Mouse (Mus musculus) CH12.LX (cell line): ENCODE measurements at regions not wholly inside any gene's neighbourhood (a gene's known extent, or its start where the extent isn't known, plus 50 kb on each side); places are given as distances from the start of the nearest gene placed in this dataset.

Experiments
- DNase-seq: peaks from one replicate; pipeline ENCODE4 v3.0.0-alpha.2; 2013; ENCODE audit errors: extremely low read depth
- H3K27ac ChIP-seq: 2 replicates; pipeline ENCODE4 v1.5.1; 2012; ENCODE audit warnings: low read depth, mild to moderate bottlenecking, control low read depth, moderate library complexity; ENCODE audit not compliant: insufficient read depth
- H3K27me3 ChIP-seq: replicated peaks from 2 replicates; pipeline ENCODE3; 2012; ENCODE audit warnings: inconsistent platforms
- H3K36me3 ChIP-seq, 2 experiments: replicated peaks in 1 of 2; 2 replicates each; pipeline versions ENCODE3 to v1.6.1; 2012; ENCODE audit warnings: inconsistent platforms in 1 of 2, low read length in 1 of 2, mild to moderate bottlenecking in 1 of 2, mixed read lengths in 1 of 2, moderate library complexity in 1 of 2; ENCODE audit not compliant: control insufficient read depth in 1 of 2, insufficient read depth in 1 of 2
- H3K4me1 ChIP-seq, 2 experiments: 2 replicates each; pipeline ENCODE4 v1.6.1; 2012; ENCODE audit warnings: inconsistent platforms in 1 of 2, moderate library complexity in 1 of 2; ENCODE audit not compliant: insufficient read depth in 2 of 2, control insufficient read depth in 1 of 2
- H3K4me2 ChIP-seq: 2 replicates; pipeline ENCODE4 v1.6.1; 2012; ENCODE audit warnings: low read depth, mild to moderate bottlenecking, control low read depth; ENCODE audit not compliant: poor library complexity, insufficient read depth, severe bottlenecking
- H3K4me3 ChIP-seq, 3 experiments: fragments of 150-350 bp in 1 of 3; sonication (generic) in 1 of 3; replicated peaks in 1 of 3; 2 replicates each; pipeline versions ENCODE3 to v1.5.1; 2011 to 2012; ENCODE audit warnings: low read depth in 2 of 3, low read length in 2 of 3, mild to moderate bottlenecking in 2 of 3, moderate library complexity in 2 of 3, control low read depth in 1 of 3, improper control_type of control experiment in 1 of 3, inconsistent platforms in 1 of 3, mixed read lengths in 1 of 3; ENCODE audit not compliant: poor library complexity in 1 of 3
- H3K79me2 ChIP-seq: replicated peaks from 2 replicates; pipeline ENCODE4 v1.6.1; 2012; ENCODE audit warnings: mild to moderate bottlenecking, moderate library complexity; ENCODE audit not compliant: control insufficient read depth, poor library complexity, insufficient read depth, severe bottlenecking; ENCODE audit errors: extremely low read depth
- H3K9ac ChIP-seq: 2 replicates; pipeline ENCODE4 v1.6.1; 2012; ENCODE audit warnings: low read depth, mild to moderate bottlenecking, control low read depth, moderate library complexity; ENCODE audit not compliant: insufficient read depth
- H3K9me3 ChIP-seq: replicated peaks from 2 replicates; pipeline ENCODE3; 2012; ENCODE audit warnings: low read length, inconsistent platforms, mixed read lengths
- BHLHE40 ChIP-seq: IDR thresholded peaks from 2 replicates; pipeline ENCODE4 v1.6.1; 2011; ENCODE audit warnings: mild to moderate bottlenecking, low read depth, low read length, improper control_type of control experiment
- CTCF ChIP-seq, 2 experiments: IDR thresholded peaks in 1 of 2; conservative IDR thresholded peaks in 1 of 2; 2 replicates each; pipeline ENCODE4 v1.5.1; 2011 to 2012; ENCODE audit warnings: low read depth in 2 of 2, low read length in 2 of 2, improper control_type of control experiment in 1 of 2, inconsistent platforms in 1 of 2, mild to moderate bottlenecking in 1 of 2, moderate library complexity in 1 of 2
- E2F4 ChIP-seq: IDR thresholded peaks from 2 replicates; pipeline ENCODE4 v1.6.1; 2011; ENCODE audit warnings: low read depth, low read length, improper control_type of control experiment; ENCODE audit not compliant: insufficient replicate concordance
- ELF1 ChIP-seq: IDR thresholded peaks from 2 replicates; pipeline ENCODE4 v1.6.1; 2014; ENCODE audit warnings: low read depth, mild to moderate bottlenecking, inconsistent platforms, low read length, improper control_type of control experiment
- EP300 ChIP-seq: IDR thresholded peaks from 2 replicates; pipeline ENCODE4 v1.6.1; 2011; ENCODE audit warnings: low read length, improper control_type of control experiment
- ETS1 ChIP-seq: conservative IDR thresholded peaks from 2 replicates; pipeline ENCODE4 v1.6.1; 2012; ENCODE audit warnings: low read depth, mild to moderate bottlenecking, inconsistent platforms, low read length, improper control_type of control experiment, moderate library complexity
- HCFC1 ChIP-seq: IDR thresholded peaks from 2 replicates; pipeline ENCODE4 v1.6.1; 2012; ENCODE audit warnings: low read depth, mild to moderate bottlenecking, inconsistent platforms, low read length, improper control_type of control experiment
- IRF4 ChIP-seq: IDR thresholded peaks from 2 replicates; pipeline ENCODE4 v1.6.1; 2014; ENCODE audit warnings: low read depth, mild to moderate bottlenecking, inconsistent platforms, low read length, improper control_type of control experiment
- JUN ChIP-seq: IDR thresholded peaks from 2 replicates; pipeline ENCODE4 v1.6.1; 2011; ENCODE audit warnings: low read depth, mild to moderate bottlenecking, low read length, improper control_type of control experiment, moderate library complexity; ENCODE audit not compliant: insufficient read depth
- KAT2A ChIP-seq: IDR thresholded peaks from 2 replicates; pipeline ENCODE4 v1.6.1; 2012; ENCODE audit warnings: low read length, improper control_type of control experiment, inconsistent platforms; ENCODE audit not compliant: insufficient replicate concordance
- MAZ ChIP-seq: IDR thresholded peaks from 2 replicates; pipeline ENCODE4 v1.6.1; 2012; ENCODE audit warnings: low read depth, mild to moderate bottlenecking, inconsistent platforms, low read length, improper control_type of control experiment, moderate library complexity
- MEF2A ChIP-seq: IDR thresholded peaks from 2 replicates; pipeline ENCODE4 v1.6.1; 2014; ENCODE audit warnings: low read depth, mild to moderate bottlenecking, inconsistent platforms, low read length, improper control_type of control experiment, borderline replicate concordance
- MYC ChIP-seq: IDR thresholded peaks from 2 replicates; pipeline ENCODE4 v1.6.1; 2011; ENCODE audit warnings: low read depth, mild to moderate bottlenecking, improper control_type of control experiment, low read length
- NELFE ChIP-seq: IDR thresholded peaks from 2 replicates; pipeline ENCODE4 v1.6.1; 2011; ENCODE audit warnings: low read depth, low read length, improper control_type of control experiment
- NRF1 ChIP-seq: IDR thresholded peaks from 2 replicates; pipeline ENCODE4 v1.6.1; 2014; ENCODE audit warnings: low read depth, mild to moderate bottlenecking, inconsistent platforms, low read length, improper control_type of control experiment, moderate library complexity
- SMC3 ChIP-seq: IDR thresholded peaks from 2 replicates; pipeline ENCODE4 v1.6.1; 2011; ENCODE audit warnings: low read depth, low read length, improper control_type of control experiment
- TBP ChIP-seq: conservative IDR thresholded peaks from 2 replicates; pipeline ENCODE4 v1.6.1; 2011; ENCODE audit warnings: low read depth, low read length, improper control_type of control experiment
- ZMIZ1 ChIP-seq: IDR thresholded peaks from 2 replicates; pipeline ENCODE4 v1.6.1; 2012; ENCODE audit warnings: low read depth, mild to moderate bottlenecking, inconsistent platforms, low read length, improper control_type of control experiment
- ZNF384 ChIP-seq: IDR thresholded peaks from 2 replicates; pipeline ENCODE4 v1.6.1; 2012; ENCODE audit warnings: low read depth, low read length, improper control_type of control experiment, inconsistent platforms
- dilution Hi-C: fragments of 300-500 bp; cut with MboI; formaldehyde crosslinking; loops from 2 replicates; pipeline ENCODE4 v1.14.3; 2020; ENCODE audit warnings: low sequenced_read_pairs; ENCODE audit not compliant: extremely low pct_unique_long_range_greater_than_20kb, extremely low pct_ligation_motif_present
- in situ Hi-C: fragments of 300-500 bp; cut with MboI; formaldehyde crosslinking; loops from 3 replicates; pipeline ENCODE4 v1.14.3; 2019; ENCODE audit warnings: low sequenced_read_pairs, low pct_ligation_motif_present, low pct_unique_long_range_greater_than_20kb, mixed read lengths

GRCm38 (mm10) chr12:77589416-77589815 lies 351.5 kb downstream of the Fut8 start:
- DNase-seq: no peak
- Histone ChIP-seq H3K9me3 (no peaks in the 10 kb centered on the region), H3K79me2 (no peaks in the 10 kb centered on the region), H3K9ac (no peak overlapping the region), H3K27ac (no peak overlapping the region), H3K36me3 (no peaks in the 10 kb centered on the region), H3K4me3 (no peak overlapping the region), H3K4me2 (no peak overlapping the region), H3K27me3 (no peaks in the 10 kb centered on the region), H3K4me1 (no peaks in the 10 kb centered on the region)
- dilution Hi-C loops: no loop called here
- no peak for TF ChIP-seq SMC3
- in situ Hi-C loops: no loop called here

GRCm38 (mm10) chr12:77594092-77594491 lies 356.2 kb downstream of the Fut8 start:
- in situ Hi-C loops: no loop called here

GRCm38 (mm10) chr12:77594657-77595056 lies 356.7 kb downstream of the Fut8 start:
- Histone ChIP-seq H3K4me3 (no peak overlapping the region), H3K4me2 (no peak overlapping the region), H3K27me3 (no peaks in the 10 kb centered on the region), H3K9ac (no peak overlapping the region), H3K27ac (no peak overlapping the region), H3K9me3 (no peaks in the 10 kb centered on the region), H3K79me2 (no peaks in the 10 kb centered on the region), H3K4me1 (peaks cover 2 to 19% of the 10 kb centered on the region in 2 experiments; a peak in 3 of 4 replicates), H3K36me3 (no peaks in the 10 kb centered on the region)
- dilution Hi-C loops: no loop called here
- in situ Hi-C loops: no loop called here
- no peak for DNase-seq
- TF ChIP-seq EP300 (no peak), KAT2A (no peak), CTCF (conservative IDR thresholded peaks at IDR 0.05 in 1 of 2, IDR thresholded peaks at IDR 0.05 in 1 of 2; ENCODE audit: low read depth in 2 of 2, low read length in 2 of 2) (no peak), E2F4 (no peak), NELFE (no peak), MEF2A (no peak), ZMIZ1 (no peak), SMC3 (no peak), MAZ (no peak), NRF1 (no peak), TBP (no peak)

More at GRCm38 (mm10) chr12:77594092-77594491, 356.2 kb downstream of the Fut8 start:
- H3K79me2 ChIP-seq: no peaks in the 10 kb centered on the region
- H3K36me3 ChIP-seq: no peaks in the 10 kb centered on the region
- TF ChIP-seq ELF1 (no peak), MAZ (no peak), MYC (no peak), JUN (no peak), ETS1 (no peak), HCFC1 (no peak), CTCF (conservative IDR thresholded peaks at IDR 0.05 in 1 of 2, IDR thresholded peaks at IDR 0.05 in 1 of 2; ENCODE audit: low read depth in 2 of 2, low read length in 2 of 2) (no peak), BHLHE40 (no peak), ZNF384 (no peak), IRF4 (no peak)
- no peaks in the 10 kb centered on the region for H3K27me3 ChIP-seq
- dilution Hi-C loops: no loop called here
- no peak overlapping the region for H3K9ac ChIP-seq
- H3K4me3 ChIP-seq: no peak overlapping the region
- no peaks in the 10 kb centered on the region for H3K9me3 ChIP-seq
- H3K27ac ChIP-seq: no peak overlapping the region
- H3K4me2 ChIP-seq: no peak overlapping the region
- peaks cover 2 to 19% of the 10 kb centered on the region in 2 experiments; a peak in 3 of 4 replicates for H3K4me1 ChIP-seq
- no peak for DNase-seq
